Mouse (Mus musculus) stomach, postnatal 0 days (tissue): Measurements from ENCODE around the gene Cdca4.
A peak's percentile ranks its signal among the peaks of the same experiment; 100 is the strongest.

ENCODE experiments used
- CTCF ChIP-seq: IDR thresholded peaks from 2 replicates; pipeline ENCODE4 v1.5.1; 2016; ENCODE audit warnings: antibody characterized with exemption, low read depth, mild to moderate bottlenecking, moderate library complexity
- EP300 ChIP-seq: optimal IDR thresholded peaks from 2 replicates; pipeline ENCODE3; 2016; ENCODE audit warnings: antibody characterized with exemption

DNA sequence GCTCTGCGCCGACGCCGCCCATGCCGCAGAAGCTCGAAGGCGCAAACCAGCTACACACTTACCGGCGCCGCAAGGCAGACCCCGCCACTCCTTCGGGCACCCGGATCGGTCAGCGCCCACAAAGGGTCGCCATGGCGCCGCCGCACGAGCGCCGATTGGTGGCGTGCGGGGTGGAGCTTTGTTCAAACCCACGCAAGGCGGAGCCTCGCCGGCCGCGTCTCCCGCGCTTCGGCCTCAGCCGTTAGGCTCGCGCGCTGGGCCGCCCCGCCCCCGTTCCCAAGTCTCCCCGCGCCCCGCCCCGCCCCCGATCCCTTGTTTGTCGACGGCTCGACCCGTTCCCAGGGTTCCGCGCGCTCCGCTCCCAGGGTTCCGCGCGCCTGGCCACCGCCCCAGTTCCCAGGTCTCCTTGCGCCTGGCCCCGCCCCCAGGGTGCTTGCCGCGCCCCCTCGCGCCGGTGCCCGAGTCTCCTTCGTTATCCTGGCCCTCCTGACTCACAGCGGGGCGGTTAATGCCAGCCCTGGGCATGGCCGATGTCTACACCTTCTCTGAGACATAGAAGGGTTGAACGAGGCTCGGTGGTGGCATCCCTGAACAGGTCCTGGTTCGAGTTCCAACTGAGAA is at the start of gene Cdca4:
- TF ChIP-seq CTCF (peak; percentile 54), EP300 (no peak)
